Mouse (Mus musculus): ENCODE data around the gene Ccdc134.

GRCm38 (mm10) chr15:82160731-82161640 is 33.3 kb downstream of the Ccdc134 start:
- TF ChIP-seq CTCF (IDR thresholded peaks at IDR 0.05; ENCODE audit: insufficient read depth, low read length) (no peak), POLR2A (IDR thresholded peaks at IDR 0.05; ENCODE audit: borderline replicate concordance, extremely low read depth, low read depth, low read length) (no peak)
